ENCODE assay signal across 8 mouse cellular contexts in the genomic region with DNA sequence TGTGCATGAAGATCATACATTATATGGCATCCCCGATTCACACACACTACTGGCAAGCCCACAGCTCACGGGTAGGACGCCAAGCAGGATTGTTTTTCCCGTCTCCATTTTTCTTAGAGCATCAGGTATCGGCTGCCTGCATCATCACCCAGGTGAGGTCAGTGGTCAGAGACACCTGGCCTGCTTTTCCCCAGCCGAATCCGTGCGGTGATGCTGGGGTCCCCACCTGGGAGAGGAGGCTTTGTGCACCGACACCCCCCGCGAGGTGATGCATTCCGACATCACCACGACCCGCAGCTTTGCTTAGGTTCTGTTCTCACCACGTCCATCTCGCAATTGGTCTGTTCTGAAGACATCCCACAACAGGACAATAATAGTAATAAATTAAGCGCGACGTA. TPM values are rescaled to one million over a fixed set of nuclear protein-coding genes. Genes with fewer than 3 reads are reported as not detected.
DNase-seq lines count a peak whose midpoint lies in the region; ATAC-seq and TF ChIP-seq lines count a peak whose summit lies in the region.

No protein-coding gene starts in this region.

- H3K27me3 ChIP-seq in kidney, embryonic 15.5 days: peaks cover 22% of the 10 kb centered on the region
- peaks cover 33% of the 10 kb centered on the region for H3K27me3 ChIP-seq in embryonic facial prominence, embryonic 10.5 days (replicated peaks; ENCODE audit: low read depth, poor library complexity, severe bottlenecking)
- H3K27me3 ChIP-seq in hindbrain, embryonic 16.5 days (replicated peaks; ENCODE audit: control insufficient read depth, insufficient read depth, low read length): peaks cover 2% of the 10 kb centered on the region; the same call in 1 of the 2 replicates
- H3K27me3 ChIP-seq in midbrain, embryonic 16.5 days (ENCODE audit: control insufficient read depth, insufficient read depth, low read depth, low read length): peaks cover 3% of the 10 kb centered on the region; the same call in 1 of the 2 replicates

- peak overlapping the region; percentile 64 for H3K9ac ChIP-seq in kidney, embryonic 15.5 days
- H3K9ac ChIP-seq in ES-E14 (ENCODE audit: insufficient read depth, low read depth, low read length, poor library complexity, severe bottlenecking): peak overlapping the region; percentile 80
- H3K9ac ChIP-seq in hindbrain, embryonic 16.5 days (ENCODE audit: low read depth, low read length): peak overlapping the region; percentile 84
- peak overlapping the region; percentile 89 for H3K9ac ChIP-seq in midbrain, embryonic 16.5 days (ENCODE audit: low read depth, low read length)

- peaks cover 5% of the 10 kb centered on the region for H3K4me1 ChIP-seq in kidney, embryonic 15.5 days
- H3K4me1 ChIP-seq in ES-E14 (ENCODE audit: control insufficient read depth in 2 of 2, insufficient read depth in 2 of 2, low read length in 2 of 2, poor library complexity in 1 of 2): no peaks in the 10 kb centered on the region
- H3K4me1 ChIP-seq in embryonic facial prominence, embryonic 10.5 days: 0 out of 2 replicates have a peak, but pooled peaks cover 4% of the 10 kb centered on the region
- H3K4me1 ChIP-seq in hindbrain, embryonic 16.5 days (ENCODE audit: control insufficient read depth, insufficient read depth, low read depth, low read length): no peaks in the 10 kb centered on the region
- no peaks in the 10 kb centered on the region; the same call in 1 of the 2 replicates for H3K4me1 ChIP-seq in midbrain, embryonic 16.5 days (ENCODE audit: control insufficient read depth, insufficient read depth, low read length)

- peak; percentile 25; the same call in 1 of the 2 replicates for ATAC-seq in kidney, embryonic 15.5 days (replicated peaks; ENCODE audit: low FRiP score)
- peak; percentile 64; the same call in 1 of the 2 replicates for ATAC-seq in hindbrain, embryonic 16.5 days
- peak; percentile 71 for ATAC-seq in midbrain, embryonic 16.5 days

- 2% methylated on average over 19 of the region's 19 CpGs for WGBS in kidney, embryonic 15.5 days
- 4% methylated on average over 19 of the region's 19 CpGs for WGBS in embryonic facial prominence, embryonic 10.5 days
- WGBS in hindbrain, embryonic 16.5 days: 2% methylated on average over 19 of the region's 19 CpGs
- WGBS in midbrain, embryonic 16.5 days: 2% methylated on average over 19 of the region's 19 CpGs

- peak overlapping the region; percentile 81 for H3K4me3 ChIP-seq in kidney, embryonic 15.5 days (replicated peaks)
- H3K4me3 ChIP-seq in ES-E14 (ENCODE audit: insufficient read depth in 1 of 2, low read depth in 1 of 2, low read length in 2 of 2, poor library complexity in 1 of 2, severe bottlenecking in 1 of 2): peak overlapping the region; percentile 76 to 80
- H3K4me3 ChIP-seq in embryonic facial prominence, embryonic 10.5 days: peak overlapping the region; percentile 75
- peak overlapping the region; percentile 78 for H3K4me3 ChIP-seq in hindbrain, embryonic 16.5 days (ENCODE audit: low read length)
- H3K4me3 ChIP-seq in midbrain, embryonic 16.5 days (ENCODE audit: low read depth, low read length): peak overlapping the region; percentile 86

- H3K4me2 ChIP-seq in kidney, embryonic 15.5 days: peak overlapping the region; percentile 98
- H3K4me2 ChIP-seq in hindbrain, embryonic 16.5 days (ENCODE audit: low read length): peak overlapping the region; percentile 91
- peak overlapping the region; percentile 87 for H3K4me2 ChIP-seq in midbrain, embryonic 16.5 days (ENCODE audit: low read length)

- in situ Hi-C loops in ES-E14 (cut with MboI; ENCODE audit: low sequenced_read_pairs in 2 of 2, unreplicated experiment in 2 of 2): no loop called here

- no peak for DNase-seq in kidney, postnatal 10 days
- no peak for DNase-seq in ES-E14 (ENCODE audit: low read depth, low spot score)
- no peak for DNase-seq in embryonic facial prominence, embryonic 10.5 days (ENCODE audit: low spot score)
- no peak for DNase-seq in spleen, postnatal 36 days (ENCODE audit: low spot score in 2 of 2)
- no peak for DNase-seq in spleen, adult 18-20 months

- no peaks in the 10 kb centered on the region for H3K9me3 ChIP-seq in kidney, embryonic 15.5 days (replicated peaks)
- no peaks in the 10 kb centered on the region for H3K9me3 ChIP-seq in ES-E14 (ENCODE audit: control insufficient read depth, insufficient read depth, low read depth, low read length)
- peaks cover under 1% of the 10 kb centered on the region; the same call in 1 of the 2 replicates for H3K9me3 ChIP-seq in embryonic facial prominence, embryonic 10.5 days
- H3K9me3 ChIP-seq in hindbrain, embryonic 16.5 days (ENCODE audit: control insufficient read depth, low read length): no peaks in the 10 kb centered on the region
- no peaks in the 10 kb centered on the region for H3K9me3 ChIP-seq in midbrain, embryonic 16.5 days (replicated peaks; ENCODE audit: control insufficient read depth, low read length, poor library complexity, severe bottlenecking)

- H3K36me3 ChIP-seq in kidney, embryonic 15.5 days: no peaks in the 10 kb centered on the region
- no peaks in the 10 kb centered on the region for H3K36me3 ChIP-seq in ES-E14 (ENCODE audit: control insufficient read depth, insufficient read depth, low read length, poor library complexity, severe bottlenecking)
- H3K36me3 ChIP-seq in embryonic facial prominence, embryonic 10.5 days (replicated peaks): no peaks in the 10 kb centered on the region
- no peaks in the 10 kb centered on the region for H3K36me3 ChIP-seq in hindbrain, embryonic 16.5 days (ENCODE audit: control insufficient read depth, insufficient read depth, low read length)
- no peaks in the 10 kb centered on the region for H3K36me3 ChIP-seq in midbrain, embryonic 16.5 days (ENCODE audit: control insufficient read depth, insufficient read depth, low read length)

- no peak overlapping the region for H3K27ac ChIP-seq in kidney, embryonic 15.5 days
- no peak overlapping the region for H3K27ac ChIP-seq in ES-E14 (ENCODE audit: insufficient read depth, low read depth, low read length, poor library complexity, severe bottlenecking)
- peak overlapping the region; percentile 77 for H3K27ac ChIP-seq in embryonic facial prominence, embryonic 10.5 days (replicated peaks)
- H3K27ac ChIP-seq in hindbrain, embryonic 16.5 days (ENCODE audit: low read depth, low read length): peak overlapping the region; percentile 87
- peak overlapping the region; percentile 90 for H3K27ac ChIP-seq in midbrain, embryonic 16.5 days (ENCODE audit: low read length)

TF ChIP-seq in ES-E14, 5 proteins besides CTCF, POLR2A, EP300 and RAD21:
- no peak for TF ChIP-seq ZC3H11A (IDR thresholded peaks at IDR 0.05; ENCODE audit: borderline replicate concordance, low read depth, low read length)
- no peak for TF ChIP-seq MAFK (IDR thresholded peaks at IDR 0.05; ENCODE audit: insufficient read depth, low read depth, low read length)
- no peak for TF ChIP-seq ZNF384 (IDR thresholded peaks at IDR 0.05; ENCODE audit: low read depth, low read length)
- TF ChIP-seq CHD2 (IDR thresholded peaks at IDR 0.05; ENCODE audit: low read depth, low read length): no peak
- TF ChIP-seq HCFC1 (IDR thresholded peaks at IDR 0.05; ENCODE audit: borderline replicate concordance, insufficient read depth, low read length): no peak
TF ChIP-seq in ES-E14: peak in this region for 0.

RNA-seq across cellular contexts. Expression of a gene that starts 0.6 kb away (rescaled TPM):
- 0.83 and 1.0 TPM in 2 replicates for polyA plus RNA-seq in kidney, embryonic 15.5 days (2015; fragmentation: Nextera tagmentation; extraction: Ambion mirVana)
- 1.3 and 2.5 TPM in 2 replicates for total RNA-seq in ES-E14 (2012; rRNA removed)
- polyA plus RNA-seq in embryonic facial prominence, embryonic 10.5 days (2016; fragmentation: Nextera tagmentation; extraction: Ambion mirVana): 0.77 and 0.88 TPM in 2 replicates
- polyA plus RNA-seq in hindbrain, embryonic 16.5 days (2015; fragmentation: Nextera tagmentation; extraction: Ambion mirVana): 42.1 and 45.1 TPM in 2 replicates
- 51.8 and 53.7 TPM in 2 replicates for polyA plus RNA-seq in midbrain, embryonic 16.5 days (2015; fragmentation: Nextera tagmentation; extraction: Ambion mirVana)

RNA-seq across cellular contexts. Expression of a gene that starts 55.6 kb away (rescaled TPM):
- 6.9 and 7.6 TPM in 2 replicates for polyA plus RNA-seq in kidney, embryonic 15.5 days (2015; fragmentation: Nextera tagmentation; extraction: Ambion mirVana)
- total RNA-seq in ES-E14 (2012; rRNA removed): 4.3 and 5.4 TPM in 2 replicates
- polyA plus RNA-seq in embryonic facial prominence, embryonic 10.5 days (2016; fragmentation: Nextera tagmentation; extraction: Ambion mirVana): 5.6 and 6.0 TPM in 2 replicates
- polyA plus RNA-seq in hindbrain, embryonic 16.5 days (2015; fragmentation: Nextera tagmentation; extraction: Ambion mirVana): 6.8 and 8.9 TPM in 2 replicates
- 9.1 and 11.1 TPM in 2 replicates for polyA plus RNA-seq in midbrain, embryonic 16.5 days (2015; fragmentation: Nextera tagmentation; extraction: Ambion mirVana)

RNA-seq across cellular contexts. Expression of a gene that starts 56.0 kb away (rescaled TPM):
- polyA plus RNA-seq in kidney, embryonic 15.5 days (2015; fragmentation: Nextera tagmentation; extraction: Ambion mirVana): 55.7 and 58.8 TPM in 2 replicates
- total RNA-seq in ES-E14 (2012; rRNA removed): 50.5 and 71.2 TPM in 2 replicates
- 66.8 and 70.6 TPM in 2 replicates for polyA plus RNA-seq in embryonic facial prominence, embryonic 10.5 days (2016; fragmentation: Nextera tagmentation; extraction: Ambion mirVana)
- 48.9 and 53.7 TPM in 2 replicates for polyA plus RNA-seq in hindbrain, embryonic 16.5 days (2015; fragmentation: Nextera tagmentation; extraction: Ambion mirVana)
- polyA plus RNA-seq in midbrain, embryonic 16.5 days (2015; fragmentation: Nextera tagmentation; extraction: Ambion mirVana): 51.0 and 52.5 TPM in 2 replicates

Comparison
In these comparisons a context has a peak if more than half of its experiments do, and no peak if none do; other contexts are left out.
1. H3K27ac ChIP-seq: peak in embryonic facial prominence, embryonic 10.5 days (single experiment), hindbrain, embryonic 16.5 days (single experiment) and midbrain, embryonic 16.5 days (single experiment); none in kidney, embryonic 15.5 days (single experiment) and ES-E14 (single experiment).
2. RNA of a gene that starts 0.6 kb away (polyA plus RNA-seq): 51.8 to 53.7 TPM in midbrain, embryonic 16.5 days and 42.1 to 45.1 TPM in hindbrain, embryonic 16.5 days; 0.83 to 1.0 TPM in kidney, embryonic 15.5 days and 0.77 to 0.88 TPM in embryonic facial prominence, embryonic 10.5 days; every median in the first group is over 10 times any median in the second.
3. Peak in every context shown above with its lines, with median percentiles within 50 percentile points of each other: ATAC-seq, H3K4me2 ChIP-seq, H3K4me3 ChIP-seq and H3K9ac ChIP-seq.